Mouse (Mus musculus) left cerebral cortex, adult 18-20 months (tissue): ENCODE results near the gene Wnt5b. TPM values are rescaled to one million over a fixed set of nuclear protein-coding genes. Genes with fewer than 3 reads are reported as not detected.

ENCODE experiments used
- DNase-seq, 2 experiments: peaks; one replicate each; pipeline ENCODE4 v3.0.0; 2021 to 2022; ENCODE audit warnings: low spot score in 2 of 2, mixed read lengths in 1 of 2
- total RNA-seq, 2 experiments: library from RNA; stranded (reverse); gene quantifications; 2 replicates each; pipeline ENCODE4 v1.2.3; 2021

The Wnt5b gene
- total RNA-seq, 2 experiments from 2014 or later = 1.2 to 2.0 TPM

- DNase-seq = no peak
Observed at GRCm38 (mm10) chr6:119389089-119389488, 155.1 kb downstream of the Wnt5b start.

- peak; percentile 93 to 97 for DNase-seq
Observed at GRCm38 (mm10) chr6:119388650-119389012, 155.5 kb downstream of the Wnt5b start.

- DNase-seq = peak; percentile 8 to 12
Observed at GRCm38 (mm10) chr6:119387801-119388649, 156.1 kb downstream of the Wnt5b start.

- DNase-seq = no peak
Observed at GRCm38 (mm10) chr6:119386821-119387220, 157.3 kb downstream of the Wnt5b start.

GRCm38 (mm10) chr6:119386421-119386820 lies 157.7 kb downstream of the Wnt5b start:
- DNase-seq = no peak

- DNase-seq = no peak
Observed at GRCm38 (mm10) chr6:119385668-119386067, 158.5 kb downstream of the Wnt5b start.

Other genes with a start within 250 kb of the Wnt5b start
- 10 to 100 TPM; 68.4 to 71.3 TPM for gene Lrtm2, start 213.6 kb downstream of the Wnt5b start, total RNA-seq
- gene Adipor2, start 126.6 kb downstream of the Wnt5b start, total RNA-seq = 10 to 100 TPM; 39.3 to 40.0 TPM
- gene Fbxl14, start 64.7 kb downstream of the Wnt5b start, total RNA-seq = 10 to 100 TPM; 40.0 to 42.2 TPM